Mouse (Mus musculus) ovary, postnatal 36 days (tissue): ENCODE results near the gene Pde8a.

Source experiments
- DNase-seq: peaks from one replicate; pipeline ENCODE4 v3.0.0; 2022; ENCODE audit warnings: low spot score, mixed read lengths

The Pde8a gene

DNA sequence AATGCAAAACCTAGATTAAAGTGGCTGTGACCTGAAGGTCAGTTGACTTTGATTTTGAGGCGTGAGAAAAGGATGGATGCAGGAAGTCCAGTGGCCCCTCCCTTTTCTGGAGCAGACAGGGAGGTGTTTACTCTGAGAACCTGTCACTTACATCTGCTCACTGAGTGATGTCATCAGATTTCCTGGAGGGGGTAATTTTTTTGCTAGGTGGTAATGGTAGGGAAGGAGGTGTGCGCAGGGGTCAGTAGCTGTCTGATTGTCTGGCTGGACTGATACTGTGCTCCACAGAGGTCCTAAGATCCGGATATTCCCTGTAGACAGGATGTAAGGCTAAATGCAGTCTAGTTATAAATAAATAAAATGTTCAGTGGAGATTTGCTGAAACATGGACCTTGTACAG, 59.5 kb downstream of the Pde8a start:
- DNase-seq = no peak

DNA sequence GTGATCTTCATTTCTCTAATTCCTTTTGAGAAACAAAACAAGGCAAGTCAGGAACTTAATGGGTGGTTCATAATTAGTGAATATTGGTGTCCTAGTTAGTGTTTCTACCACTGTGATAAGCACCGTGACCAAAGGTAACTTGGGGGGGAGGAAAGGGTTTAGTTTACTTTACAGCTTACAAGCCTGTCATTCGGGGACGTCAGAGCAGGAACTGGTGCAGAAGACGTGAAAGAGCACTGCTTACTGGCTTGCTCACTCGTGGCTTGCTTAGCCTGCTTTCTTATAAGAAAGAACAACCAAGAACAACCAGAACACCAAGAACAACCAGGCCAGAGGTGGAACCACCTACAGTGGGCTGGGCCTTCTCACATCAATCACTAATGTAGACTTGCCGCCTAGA, 65.6 kb downstream of the Pde8a start:
- DNase-seq = no peak

DNA sequence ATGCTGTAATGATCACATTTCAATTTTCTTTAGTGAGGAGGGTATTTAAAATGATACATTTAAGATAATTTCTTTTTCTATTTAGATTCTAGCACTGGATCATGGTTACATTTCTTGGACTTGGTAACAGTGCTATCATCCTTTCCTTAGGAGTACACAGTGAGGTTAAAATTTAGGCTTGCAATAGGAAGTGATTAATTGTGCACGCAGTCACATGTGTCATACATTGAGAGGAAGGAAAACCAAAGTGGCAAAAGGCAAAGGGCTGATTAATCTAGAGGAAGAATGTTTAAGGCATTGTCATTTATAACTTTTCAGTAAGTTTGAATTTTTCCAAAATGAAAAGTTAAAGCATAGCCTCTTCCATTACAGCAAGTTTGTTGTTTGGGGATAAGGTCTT, 67.8 kb downstream of the Pde8a start:
- no peak for DNase-seq

DNA sequence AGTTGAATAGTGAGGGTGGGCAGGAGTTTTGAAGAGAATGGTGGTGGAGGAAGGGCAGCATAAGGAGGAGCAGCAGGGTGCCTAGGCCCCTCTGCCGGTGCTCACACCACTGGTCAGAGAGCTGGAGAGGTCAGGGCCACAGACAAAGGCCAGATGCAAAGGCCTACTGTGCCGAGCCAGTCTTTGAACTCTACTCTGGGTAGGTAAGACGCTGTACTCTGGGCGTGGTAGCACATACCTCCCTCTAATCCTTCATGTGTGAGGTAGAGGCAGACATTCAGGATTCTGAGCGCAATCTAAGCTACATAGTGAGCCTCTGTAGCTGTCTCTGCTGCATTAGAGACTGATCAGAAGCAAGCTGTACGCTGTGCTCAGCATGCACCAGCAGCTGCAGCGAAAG, 73.1 kb downstream of the Pde8a start:
- no peak for DNase-seq

DNA sequence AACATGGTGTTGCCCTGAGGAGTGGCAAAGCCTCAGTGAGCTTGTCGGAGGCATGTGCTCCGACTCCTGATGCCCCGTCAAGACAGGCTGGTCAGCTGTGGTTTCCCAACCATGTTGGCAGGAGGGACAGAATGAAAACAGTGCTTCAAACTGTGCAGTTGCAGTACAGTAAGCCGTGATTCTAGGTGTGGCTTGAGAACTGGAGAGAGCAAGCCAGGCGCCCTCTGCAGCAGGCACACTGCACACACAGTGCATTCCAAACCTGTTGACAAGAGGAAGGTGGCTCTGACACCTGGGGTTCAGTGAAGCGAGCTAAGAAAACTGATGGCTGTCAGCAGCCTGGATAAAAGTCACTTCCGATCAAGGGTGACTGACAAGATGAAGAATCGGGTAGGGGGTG, 73.5 kb downstream of the Pde8a start:
- no peak for DNase-seq

DNA sequence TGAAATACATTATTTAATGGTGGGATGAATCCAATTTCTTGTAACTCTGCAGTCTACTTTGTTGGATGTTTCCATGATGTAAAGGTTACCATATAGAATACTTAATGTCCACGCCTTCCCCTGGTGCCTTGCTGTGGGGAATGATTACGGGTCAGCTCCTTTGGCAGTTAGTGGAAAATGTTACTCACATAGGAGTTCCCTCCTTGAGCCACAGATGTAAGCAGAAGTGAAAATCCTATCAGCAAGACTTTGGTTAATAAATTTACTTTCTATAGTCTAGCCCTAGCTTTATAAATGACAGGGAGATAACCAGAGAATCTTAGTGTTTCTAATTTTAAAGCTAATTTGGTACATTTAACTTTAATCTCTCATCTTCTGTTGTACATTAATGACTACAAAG, 81.8 kb downstream of the Pde8a start:
- DNase-seq = no peak

DNA sequence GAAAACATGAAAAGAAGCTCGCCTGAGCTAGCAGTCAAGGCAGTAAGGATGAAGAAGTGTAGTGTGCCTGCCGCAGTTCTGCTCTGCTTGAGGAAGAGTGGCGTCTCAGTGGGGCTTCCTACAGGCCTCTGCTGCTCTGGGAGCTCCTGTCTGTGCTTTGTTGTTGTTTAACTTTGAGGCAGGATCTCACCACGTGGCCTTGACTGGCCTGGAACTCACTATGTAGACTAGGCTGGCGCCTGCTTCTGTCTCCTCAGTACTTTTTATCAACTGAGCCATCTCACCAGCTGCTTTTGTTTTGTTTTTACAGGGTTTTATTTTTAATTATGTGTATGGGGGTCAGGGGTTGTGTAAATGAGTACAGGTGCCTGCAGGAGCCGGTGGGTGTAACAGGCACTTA, 84.8 kb downstream of the Pde8a start:
- no peak for DNase-seq

DNA sequence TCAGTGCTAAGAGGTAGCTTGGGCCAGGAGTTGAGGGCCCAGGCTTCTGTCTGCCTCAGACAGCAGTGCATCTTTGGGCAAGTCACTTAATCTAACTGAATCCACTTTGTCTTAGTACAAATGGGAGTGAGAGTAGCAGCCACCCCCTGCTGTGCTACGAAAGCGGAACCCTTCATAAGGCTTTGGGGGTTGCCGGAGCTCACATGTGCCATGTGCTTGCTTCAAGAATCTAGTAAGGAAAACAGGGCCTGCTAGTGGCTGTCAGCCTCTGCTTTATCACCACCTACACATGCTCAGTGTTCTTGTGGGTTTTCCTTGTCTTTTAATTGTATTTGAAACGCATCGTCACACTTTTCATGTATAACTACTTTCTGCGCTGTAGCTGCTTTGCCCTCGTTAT, 87.9 kb downstream of the Pde8a start:
- DNase-seq = no peak

DNA sequence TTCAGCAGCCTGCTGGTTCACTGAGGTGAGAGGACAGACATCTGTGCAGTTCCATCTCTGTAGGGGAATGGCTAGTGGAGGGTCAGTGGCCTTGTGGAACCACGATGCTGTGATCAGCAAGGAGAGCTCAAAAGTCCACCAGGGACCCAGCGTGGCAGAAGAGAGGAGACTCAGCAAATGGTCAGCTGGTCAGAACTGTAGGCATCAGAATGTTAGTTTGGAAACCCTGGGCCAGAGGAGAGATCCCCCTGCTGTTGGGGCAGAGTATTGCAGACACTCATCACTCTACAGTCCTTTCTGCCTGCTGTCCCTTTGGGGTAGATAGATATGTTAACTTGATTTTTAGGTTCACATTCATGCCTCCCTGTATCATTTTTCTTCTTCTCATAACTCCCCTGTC, 90.3 kb downstream of the Pde8a start:
- DNase-seq = no peak

DNA sequence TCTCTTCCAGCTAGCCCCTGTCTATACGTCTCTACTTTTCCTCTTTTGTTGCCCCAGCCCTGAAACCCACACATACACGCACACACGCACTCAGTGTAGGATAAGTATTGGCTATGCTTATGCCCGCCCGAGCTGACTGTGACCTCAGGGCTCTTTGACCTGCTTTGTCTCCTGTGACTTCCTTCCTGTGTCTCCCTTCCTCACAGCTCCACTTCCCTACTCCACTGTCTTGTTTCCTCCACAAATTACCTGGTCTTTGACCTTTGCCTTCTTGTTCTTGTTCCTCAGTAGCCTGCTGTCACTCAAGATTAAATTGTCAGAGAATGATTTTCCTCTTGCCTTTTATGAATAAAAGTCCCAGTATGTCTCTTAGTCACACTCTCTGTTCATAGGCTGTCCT, 90.7 kb downstream of the Pde8a start:
- DNase-seq = no peak

DNA sequence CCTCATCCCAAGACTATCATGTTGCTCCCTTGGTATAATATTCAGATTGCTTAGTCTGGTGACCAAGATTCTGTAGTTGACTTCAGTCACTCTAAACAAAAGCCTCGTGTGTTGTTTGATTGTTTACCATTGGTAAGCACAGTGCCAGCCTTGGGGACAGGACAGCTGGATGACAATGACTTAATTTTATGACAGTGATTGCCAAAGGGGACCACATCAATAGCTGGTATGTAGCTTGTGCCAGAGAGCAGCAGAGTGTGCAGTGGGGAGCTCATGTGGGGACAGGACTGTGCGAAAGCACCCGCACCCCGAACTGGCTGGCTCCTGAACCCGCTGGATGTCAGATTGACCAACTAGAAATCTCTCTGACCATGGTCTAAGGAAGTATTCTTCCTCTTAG, 91.3 kb downstream of the Pde8a start:
- DNase-seq = no peak

DNA sequence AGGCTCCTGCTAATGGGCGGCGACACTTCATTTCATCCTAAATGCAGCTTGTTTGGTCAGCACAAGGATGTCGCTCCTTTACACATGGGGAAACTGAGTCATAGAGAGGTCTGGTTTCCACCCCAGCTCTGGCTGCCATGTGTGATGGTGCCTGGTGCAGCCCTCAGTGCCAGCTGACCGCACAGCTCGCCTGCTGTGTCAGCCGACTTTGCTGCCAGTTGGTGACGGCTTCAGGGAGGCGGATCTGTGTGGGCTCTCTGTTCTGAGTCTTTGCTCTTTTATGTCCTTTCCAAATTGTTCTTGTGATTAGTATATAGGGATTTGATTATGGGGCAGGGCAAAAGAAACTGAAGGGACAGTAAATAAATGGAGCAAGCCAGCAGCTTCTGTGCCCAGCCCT, 94.3 kb downstream of the Pde8a start:
- DNase-seq = no peak

DNA sequence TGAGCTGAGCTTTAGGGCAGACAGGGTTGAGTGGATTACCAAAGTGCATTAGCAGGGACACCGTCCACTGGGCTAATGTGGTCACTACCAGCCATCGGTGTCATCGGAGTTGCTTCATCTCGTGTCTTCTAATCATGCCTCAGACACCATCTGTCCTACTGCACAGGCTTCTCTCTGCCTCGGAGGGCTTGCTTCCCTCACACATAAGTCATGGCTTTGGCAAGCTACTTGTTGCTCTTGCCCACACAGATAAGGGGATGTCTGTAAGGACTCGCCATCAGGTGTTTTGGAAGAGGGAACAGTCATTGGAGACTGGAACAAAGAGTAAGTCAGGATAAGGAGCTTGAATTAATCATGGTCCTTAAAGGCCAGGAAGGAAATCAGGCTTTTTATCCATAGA, 95.9 kb downstream of the Pde8a start:
- no peak for DNase-seq

DNA sequence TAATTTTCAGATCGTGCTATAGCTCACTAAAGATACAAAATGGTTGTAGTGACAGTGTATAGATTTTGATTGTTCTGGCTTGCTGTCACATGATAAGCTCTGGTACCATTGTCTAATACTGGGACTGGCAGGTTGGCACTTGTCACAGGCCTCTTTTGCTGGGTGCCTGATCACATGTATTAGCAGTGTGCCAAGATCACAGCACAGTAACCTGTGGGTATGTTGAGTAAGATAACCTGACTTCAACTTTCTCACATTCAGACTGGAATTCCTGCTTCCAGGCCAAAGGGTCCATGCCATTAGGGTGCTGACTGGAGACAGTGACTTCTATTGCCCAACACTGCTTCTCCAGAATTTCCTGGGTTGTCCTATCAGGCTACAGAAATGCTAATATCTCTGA, 97.7 kb downstream of the Pde8a start:
- DNase-seq = no peak

DNA sequence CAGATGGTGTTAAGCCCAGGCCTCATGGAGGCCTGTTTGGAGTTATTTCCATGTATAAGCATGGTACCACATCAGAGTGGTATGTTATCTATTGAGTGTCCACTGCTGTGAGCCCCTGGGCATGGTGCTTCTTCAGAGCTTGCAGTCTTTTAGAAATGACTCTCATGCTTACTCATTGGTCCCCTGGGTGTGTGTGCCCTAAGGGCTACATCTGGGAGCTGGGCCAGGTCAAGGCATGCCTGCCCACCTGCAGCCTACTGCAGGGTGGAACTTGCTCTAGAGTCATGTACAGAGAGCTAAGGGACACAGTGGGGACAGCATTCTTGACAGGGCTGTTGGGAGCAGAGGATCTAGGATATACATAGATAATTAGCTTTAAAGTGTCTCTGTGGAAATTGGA, 98.2 kb downstream of the Pde8a start:
- no peak for DNase-seq

DNA sequence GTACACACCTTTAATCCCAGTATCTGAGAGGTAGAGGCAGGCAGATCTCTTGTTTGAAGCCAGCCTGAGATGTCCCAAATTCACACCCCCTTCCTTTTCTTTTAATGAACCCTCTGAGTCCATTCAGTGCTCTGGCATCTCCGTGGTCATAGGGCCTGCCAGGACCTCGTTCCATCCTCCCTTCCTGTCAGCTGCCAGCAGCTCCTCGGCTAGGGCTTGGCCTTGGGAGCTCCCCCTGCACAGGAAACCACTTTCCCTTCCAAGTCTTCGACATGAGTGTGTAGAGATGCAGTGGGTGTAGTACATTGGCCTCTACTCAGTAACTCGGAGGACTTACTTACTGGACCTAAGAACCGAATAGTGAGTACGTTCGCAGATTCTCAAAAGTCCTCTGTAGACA, 102.2 kb downstream of the Pde8a start:
- DNase-seq = no peak

DNA sequence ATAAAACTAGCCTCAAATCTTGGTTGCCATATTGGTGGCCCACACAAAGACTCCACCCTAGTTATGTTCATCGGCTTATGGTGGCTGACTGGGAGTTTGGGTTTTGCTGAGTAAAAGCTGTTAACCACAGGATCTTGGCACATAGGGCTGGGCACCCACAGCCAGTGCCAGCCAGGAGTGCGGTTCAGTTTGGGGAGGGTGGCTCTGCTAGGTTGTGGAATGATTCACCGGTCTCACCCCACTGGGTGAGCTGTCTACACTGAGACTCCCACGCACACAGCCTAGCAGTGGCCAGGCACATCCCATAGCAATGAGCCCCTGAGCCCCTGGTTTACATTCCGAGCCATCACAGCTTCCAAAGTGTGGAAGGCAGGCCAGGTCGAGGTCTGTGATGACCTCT, 106.4 kb downstream of the Pde8a start:
- DNase-seq = no peak

DNA sequence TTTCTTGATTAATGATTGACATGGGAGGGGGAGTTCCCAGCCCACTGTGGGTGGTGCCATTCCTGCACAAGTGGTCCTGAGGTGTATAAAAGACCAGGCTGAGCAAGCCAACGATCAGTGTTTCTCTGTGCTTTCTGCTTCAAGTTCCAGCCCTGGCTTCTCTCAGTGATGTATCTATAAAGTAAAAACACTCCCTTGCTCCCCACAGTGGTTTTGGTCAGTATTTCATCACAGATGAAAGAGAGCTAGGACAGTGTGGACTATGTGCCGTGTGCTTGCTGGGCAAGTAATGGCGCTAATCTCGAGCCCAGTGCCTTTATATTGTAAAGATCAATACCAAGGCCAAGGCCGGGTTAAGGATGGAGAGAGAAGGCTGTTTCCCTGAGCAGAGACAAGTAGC, 108.4 kb downstream of the Pde8a start:
- no peak for DNase-seq

DNA sequence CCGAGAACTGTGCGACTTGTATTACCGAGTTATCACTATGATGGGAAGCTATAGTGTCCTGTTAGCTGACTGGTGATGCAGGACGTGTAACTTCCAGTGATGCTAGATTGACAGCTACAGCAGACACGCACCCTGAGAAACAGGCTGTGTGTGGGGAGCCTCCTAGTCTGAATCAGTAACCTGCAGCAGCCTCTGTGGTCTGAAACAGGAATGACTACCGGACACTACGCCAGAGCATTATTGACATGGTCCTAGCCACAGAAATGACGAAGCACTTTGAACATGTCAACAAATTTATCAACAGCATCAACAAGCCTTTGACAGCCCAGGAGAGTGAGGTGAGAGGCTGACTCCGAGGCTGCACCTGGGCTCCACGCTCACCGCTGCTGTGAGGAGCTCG, 112.6 kb downstream of the Pde8a start:
- no peak for DNase-seq

DNA sequence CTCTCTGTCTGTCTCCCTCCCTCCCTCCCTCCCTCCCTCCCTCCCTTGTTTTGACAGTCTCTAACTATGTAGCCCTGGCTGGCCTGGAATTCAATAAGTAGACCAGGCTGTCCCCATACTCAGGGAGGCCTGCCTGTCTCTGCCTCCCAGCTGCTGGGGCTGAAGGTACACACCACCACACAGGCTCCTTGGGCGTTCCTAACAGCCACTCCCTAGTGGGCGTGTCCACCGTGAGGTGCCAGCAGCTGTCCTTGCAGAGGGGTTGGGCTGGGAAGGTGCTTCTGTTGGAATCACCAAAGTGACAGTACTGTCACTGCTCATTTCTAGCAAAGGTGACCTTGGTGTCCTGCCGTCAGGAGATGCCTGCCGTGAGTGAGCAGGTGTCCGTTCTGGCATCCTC, 113.5 kb downstream of the Pde8a start:
- no peak for DNase-seq

DNA sequence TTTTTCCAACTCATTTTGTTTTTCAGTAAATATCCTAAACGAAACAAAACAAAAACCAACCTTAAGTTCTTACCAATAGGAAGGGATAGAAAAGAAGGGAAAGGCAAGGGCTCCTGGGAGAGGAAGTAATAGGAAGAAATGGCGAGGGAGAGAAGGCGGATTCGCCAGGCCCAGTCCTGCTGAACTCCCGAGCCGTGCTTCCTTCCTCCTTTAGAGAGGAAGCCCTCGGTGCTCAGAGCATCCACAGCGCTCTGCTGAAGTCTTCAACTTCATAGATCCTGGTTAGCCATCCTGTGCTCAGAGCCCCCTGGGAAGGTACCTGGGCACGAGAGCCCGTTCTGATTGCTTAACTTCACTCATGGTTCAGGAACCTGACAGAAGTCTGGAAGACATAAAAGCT, 114.3 kb downstream of the Pde8a start:
- no peak for DNase-seq

DNA sequence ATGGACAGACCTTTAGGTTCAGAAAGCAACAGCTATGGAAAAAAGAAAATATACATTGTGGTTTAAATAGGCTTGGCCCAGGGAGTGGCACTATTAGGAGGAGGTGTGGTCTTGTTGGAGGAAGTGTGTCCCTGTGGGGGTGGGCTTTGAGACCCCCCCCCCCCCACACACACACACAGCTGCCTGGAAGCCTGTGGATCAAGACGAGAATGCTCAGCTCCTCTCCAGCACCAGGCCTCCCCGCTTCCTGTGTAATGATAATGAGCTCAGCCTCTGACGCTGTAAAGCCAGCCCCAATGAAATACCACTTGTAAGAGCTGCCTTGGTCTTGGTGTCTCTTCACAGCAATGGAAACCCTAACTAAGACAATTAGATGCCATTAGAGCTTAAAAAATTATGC, 117.4 kb downstream of the Pde8a start:
- DNase-seq = no peak

DNA sequence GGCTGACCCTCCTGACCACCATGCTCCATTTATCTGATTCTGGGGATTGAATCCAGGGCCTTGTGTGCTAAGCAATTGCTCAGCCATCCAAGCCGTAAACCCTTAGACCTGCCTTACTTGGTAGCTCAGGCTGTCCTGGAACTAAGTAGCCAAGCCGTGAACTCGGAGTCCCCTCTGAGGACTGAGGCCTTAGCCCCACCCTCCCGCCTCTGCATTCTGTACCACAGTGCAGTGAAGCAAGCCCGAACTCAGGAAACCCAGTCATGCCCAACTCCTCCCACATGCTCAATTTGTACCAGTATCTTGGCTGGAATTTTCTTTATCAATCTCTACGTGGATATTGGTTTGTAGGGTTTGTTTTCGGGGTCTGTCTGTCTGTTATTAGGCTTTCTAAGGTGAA, 118.5 kb downstream of the Pde8a start:
- DNase-seq = no peak

DNA sequence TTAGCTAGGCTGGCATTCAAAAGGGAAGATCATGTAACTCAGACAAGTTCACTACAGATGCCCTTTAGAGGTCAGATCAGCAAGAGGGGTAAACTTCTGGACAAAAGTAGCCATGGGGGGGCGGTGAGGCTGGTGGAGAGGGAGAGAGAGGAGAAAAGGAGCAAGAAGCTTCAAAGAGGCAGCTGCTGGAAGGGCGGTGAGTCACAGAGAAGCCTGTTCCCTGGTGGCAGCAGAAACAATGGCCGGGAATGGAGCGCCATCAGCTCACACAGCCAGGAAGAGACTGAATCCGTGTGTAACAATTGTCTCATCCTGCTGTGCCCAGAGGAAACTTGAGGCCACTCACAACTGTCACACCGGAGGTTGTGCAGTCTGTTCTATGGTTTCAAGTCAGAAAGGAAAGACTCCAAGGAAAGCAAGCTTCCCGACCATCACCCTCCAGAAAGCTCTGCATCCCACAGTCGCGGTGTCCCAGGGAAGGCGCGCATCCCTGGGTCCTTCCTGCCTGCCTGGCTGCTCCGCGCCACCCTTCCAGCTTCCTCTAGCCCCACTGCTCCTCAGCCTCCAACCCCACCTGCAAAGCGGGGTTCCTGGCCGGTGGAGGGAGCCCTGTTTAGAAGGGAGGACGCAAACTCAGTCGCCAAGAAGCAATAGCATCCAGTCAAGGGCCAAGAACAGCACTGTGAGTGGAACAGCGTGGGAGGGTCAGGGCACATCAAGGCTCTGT, 122.5 kb downstream of the Pde8a start:
- no peak for DNase-seq

DNA sequence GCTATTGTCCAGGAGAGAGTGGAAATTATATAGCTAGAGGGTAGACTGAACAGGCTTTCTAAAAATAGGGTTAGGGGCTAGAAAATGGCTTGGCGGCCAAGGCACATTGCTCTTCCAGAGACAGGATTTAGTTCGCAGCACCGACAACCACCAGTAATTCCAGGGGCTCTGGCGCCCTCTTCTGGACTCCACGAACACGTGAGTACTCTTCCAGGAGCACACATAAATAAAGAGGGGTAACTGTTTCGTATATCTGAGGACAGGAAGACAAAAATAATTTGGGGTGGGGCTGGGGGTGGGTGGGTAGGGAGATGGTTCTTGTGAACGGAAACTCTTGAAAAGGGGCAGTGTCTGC, 123.0 kb downstream of the Pde8a start:
- DNase-seq = peak; percentile 48
